Mouse (Mus musculus) left cerebral cortex, adult 18-20 months (tissue): ENCODE data around the gene Tasp1. TPM values are rescaled to one million over a fixed set of nuclear protein-coding genes. Genes with fewer than 3 reads are reported as not detected.
"Not testable (repeated sequence)": the region's sequence is repeated elsewhere in the genome, so short reads cannot be mapped to it uniquely, and the experiment has no call there.

Experiments
- DNase-seq, 2 experiments: peaks; one replicate each; pipeline ENCODE4 v3.0.0; 2021 to 2022; ENCODE audit warnings: low spot score in 2 of 2, mixed read lengths in 1 of 2
- total RNA-seq, 2 experiments: library from RNA; stranded (reverse); gene quantifications; 2 replicates each; pipeline ENCODE4 v1.2.3; 2021

The Tasp1 gene
- total RNA-seq, 2 experiments from 2014 or later, result 36.2 to 37.1 TPM

GRCm38 (mm10) chr2:140060092-140060867 lies 6.3 kb downstream of the Tasp1 start:
- DNase-seq, result no peak

GRCm38 (mm10) chr2:140058125-140058524 lies 8.5 kb downstream of the Tasp1 start:
- no peak for DNase-seq

DNA sequence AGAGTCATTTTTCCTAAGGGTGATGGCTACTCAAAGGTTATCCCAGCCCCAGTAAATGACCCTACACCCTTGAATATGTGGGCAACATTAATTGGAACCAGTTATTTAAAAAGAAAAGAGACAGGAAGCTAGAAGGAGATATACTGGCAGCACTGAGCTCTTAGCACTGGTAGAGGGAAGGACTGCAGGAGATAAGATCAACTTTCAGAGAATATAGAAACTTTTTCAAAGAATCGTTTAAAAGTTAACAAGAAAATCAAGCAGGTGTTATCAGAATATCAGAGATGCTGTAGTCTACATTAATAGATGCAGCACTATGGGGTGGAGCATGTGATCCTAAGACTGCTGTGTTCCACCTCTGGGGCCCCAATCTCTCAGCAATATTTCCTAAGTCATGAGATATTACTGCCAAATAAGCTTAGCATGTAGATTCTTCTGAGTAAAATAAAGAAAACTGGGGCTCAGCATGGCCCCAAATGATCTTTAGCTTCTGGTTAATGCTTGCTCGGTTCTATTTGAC lies 14.9 kb downstream of the Tasp1 start:
- no peak for DNase-seq

- no peak for DNase-seq
Measured at GRCm38 (mm10) chr2:140042522-140043131, 24.0 kb downstream of the Tasp1 start.

- no peak for DNase-seq
Measured at GRCm38 (mm10) chr2:140042081-140042480, 24.5 kb downstream of the Tasp1 start.

DNA sequence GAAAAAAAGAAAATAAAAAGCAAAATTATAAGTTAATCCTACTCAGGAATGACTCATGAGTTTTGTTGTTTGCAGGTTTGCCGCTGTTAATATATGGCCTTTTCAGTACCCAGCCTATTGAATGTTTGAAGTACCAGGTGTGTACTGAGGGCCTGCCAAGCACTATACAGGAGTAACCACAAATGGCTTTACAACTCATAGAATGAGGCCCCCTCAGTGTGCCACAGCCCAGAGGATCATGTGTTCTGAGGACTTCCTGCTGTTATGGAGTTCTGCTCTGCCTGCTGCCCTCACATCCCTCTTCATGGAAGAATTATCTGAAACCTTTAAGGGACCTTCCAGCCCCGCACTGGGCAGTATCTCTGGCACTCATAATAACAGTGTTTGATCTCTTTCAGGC lies 29.1 kb downstream of the Tasp1 start:
- no peak for DNase-seq

GRCm38 (mm10) chr2:140036854-140037253 lies 29.8 kb downstream of the Tasp1 start:
- no peak for DNase-seq

GRCm38 (mm10) chr2:140024937-140025336 lies 41.7 kb downstream of the Tasp1 start:
- DNase-seq, result no peak

DNA sequence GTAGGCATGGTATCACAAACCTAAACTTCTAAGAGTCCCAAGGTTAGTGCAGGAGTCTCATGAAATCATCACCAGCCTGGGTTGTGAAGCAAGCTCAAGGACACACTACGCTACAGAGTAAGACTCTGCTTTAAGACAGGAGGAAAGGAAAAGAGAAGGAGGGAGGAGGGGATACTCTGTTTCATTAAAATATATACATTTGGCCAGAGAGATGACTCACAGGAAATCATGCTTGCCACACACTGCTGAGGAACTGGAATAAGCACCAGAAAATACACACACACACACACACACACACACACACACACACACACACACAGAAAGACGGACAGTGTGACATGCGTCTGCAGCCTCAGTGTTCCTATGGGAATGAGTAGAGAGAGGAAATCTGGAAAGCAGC lies 59.2 kb downstream of the Tasp1 start:
- no peak for DNase-seq

DNA sequence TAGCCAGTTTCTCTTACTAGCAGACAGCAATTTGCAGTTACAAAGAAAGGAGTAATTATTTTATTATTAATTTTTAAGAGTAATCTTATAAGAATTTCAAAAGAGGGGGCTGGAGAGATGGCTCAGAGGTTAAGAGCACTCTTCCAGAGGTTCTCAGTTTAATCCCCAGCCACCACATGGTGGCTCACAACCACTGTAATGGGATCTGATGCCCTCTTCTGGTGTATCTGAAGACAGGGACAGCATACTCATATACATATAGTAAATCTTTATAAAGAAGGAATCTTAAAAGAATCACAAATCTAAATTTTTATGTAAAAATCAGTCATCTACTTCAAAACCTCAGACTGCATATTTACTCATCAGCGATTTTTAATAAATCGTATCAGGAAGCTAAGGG lies 68.4 kb downstream of the Tasp1 start:
- DNase-seq, result no peak

DNA sequence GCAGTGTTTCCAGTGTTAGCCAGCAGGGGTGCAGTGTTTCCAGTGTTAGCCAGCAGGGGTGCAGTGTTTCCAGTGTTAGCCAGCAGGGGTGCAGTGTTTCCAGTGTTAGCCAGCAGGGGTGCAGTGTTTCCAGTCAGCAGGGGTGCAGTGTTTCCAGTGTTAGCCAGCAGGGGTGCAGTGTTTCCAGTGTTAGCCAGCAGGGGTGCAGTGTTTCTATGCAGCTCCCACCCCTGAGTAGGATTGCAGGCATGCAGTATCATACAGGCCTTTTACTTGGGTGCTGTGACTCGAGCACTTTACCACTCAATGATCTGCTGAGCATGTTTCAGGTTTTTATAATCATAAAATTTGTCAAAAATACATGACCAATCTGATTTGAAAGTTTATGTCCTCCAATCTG lies 76.7 kb downstream of the Tasp1 start:
- not testable (repeated sequence) for DNase-seq

DNA sequence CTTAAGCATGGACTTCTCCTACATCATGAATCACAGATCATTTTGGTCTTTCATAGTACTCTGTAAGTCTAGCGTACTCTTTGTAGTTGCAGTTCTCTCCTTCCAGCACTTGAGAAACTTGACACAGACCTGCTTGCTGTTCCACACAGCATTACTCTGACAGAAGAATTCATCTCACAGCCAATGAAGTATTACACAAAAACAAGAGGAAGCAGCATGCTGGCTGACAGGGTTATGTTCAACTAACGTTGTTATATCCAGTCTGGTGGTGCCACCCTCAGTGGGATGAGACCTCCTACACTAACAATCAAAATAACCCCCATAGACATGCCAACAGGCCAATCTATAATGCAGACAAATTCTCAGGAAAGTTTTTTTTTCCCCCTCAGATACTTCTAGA lies 99.2 kb downstream of the Tasp1 start:
- no peak for DNase-seq

GRCm38 (mm10) chr2:139966288-139966687 lies 100.3 kb downstream of the Tasp1 start:
- DNase-seq, result peak; percentile 44 to 59

- no peak for DNase-seq
Measured at GRCm38 (mm10) chr2:139948843-139949242, 117.8 kb downstream of the Tasp1 start.

GRCm38 (mm10) chr2:139937581-139937980 lies 129.0 kb downstream of the Tasp1 start:
- no peak for DNase-seq

- no peak for DNase-seq
Measured at GRCm38 (mm10) chr2:139934577-139934976, 132.0 kb downstream of the Tasp1 start.

- no peak for DNase-seq
Measured at GRCm38 (mm10) chr2:139934033-139934572, 132.5 kb downstream of the Tasp1 start.

GRCm38 (mm10) chr2:139932211-139932610 lies 134.4 kb downstream of the Tasp1 start:
- DNase-seq, result no peak

DNA sequence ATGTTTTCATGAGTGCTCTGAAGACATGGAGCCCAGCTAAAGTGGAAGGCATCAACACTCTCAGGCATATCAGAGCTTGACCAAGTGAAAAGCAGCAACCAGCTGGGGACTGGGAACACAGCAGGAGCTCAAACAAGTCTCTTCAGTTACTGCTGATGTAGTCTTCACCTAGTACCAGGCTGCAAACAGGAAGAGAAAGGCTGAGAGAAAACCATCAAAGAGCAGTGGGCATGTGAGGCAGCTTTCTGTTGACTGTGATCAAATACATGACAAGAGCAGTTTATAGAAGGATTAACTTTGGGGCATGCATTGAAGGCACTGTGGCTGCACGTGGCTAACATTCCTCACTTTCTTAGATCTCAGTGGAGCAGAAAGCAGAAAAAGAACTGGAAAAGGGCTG lies 141.7 kb downstream of the Tasp1 start:
- no peak for DNase-seq

DNA sequence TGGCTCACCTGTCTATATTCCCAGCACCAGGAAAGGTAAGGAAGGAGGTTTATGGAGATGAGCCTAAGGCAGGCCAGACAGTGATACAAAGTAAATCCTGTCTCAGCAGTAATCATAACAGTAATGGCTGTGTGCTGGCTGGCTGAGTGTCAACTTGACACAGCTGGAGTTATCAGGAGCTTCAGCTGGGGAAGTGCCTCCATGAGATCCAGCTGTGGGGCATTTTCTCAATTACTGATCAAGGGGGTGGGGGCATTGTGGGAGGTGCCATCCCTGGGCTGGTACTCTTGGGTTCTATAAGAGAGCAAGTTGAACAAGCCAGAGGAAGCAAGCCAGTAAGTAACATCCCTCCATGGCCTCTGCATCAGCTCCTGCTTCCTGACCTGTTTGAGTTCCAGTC lies 145.2 kb downstream of the Tasp1 start:
- DNase-seq, result not testable (repeated sequence)

- no peak for DNase-seq
Measured at GRCm38 (mm10) chr2:139919757-139920156, 146.8 kb downstream of the Tasp1 start.

GRCm38 (mm10) chr2:139906441-139907157 lies 160.0 kb downstream of the Tasp1 start:
- no peak for DNase-seq
